Mouse (Mus musculus) layer of hippocampus, adult 2 months (tissue): ENCODE data around the gene Mthfsd. TPM values are rescaled to one million over a fixed set of nuclear protein-coding genes. Genes with fewer than 3 reads are reported as not detected.

Experiments
- DNase-seq, 2 experiments: peaks; one replicate each; pipeline ENCODE4 v3.0.0; 2022; ENCODE audit warnings: low spot score in 2 of 2
- H3K27ac ChIP-seq: fragments of 200-600 bp; 2 replicates; pipeline ENCODE4 v1.8.1; 2022
- H3K4me3 ChIP-seq: fragments of 200-600 bp; 2 replicates; pipeline ENCODE4 v1.8.1; 2022; ENCODE audit warnings: mild to moderate bottlenecking
- CTCF ChIP-seq: fragments of 200-600 bp; conservative IDR thresholded peaks from 2 replicates; pipeline ENCODE4 v1.8.1; 2022; ENCODE audit warnings: antibody characterized with exemption, mild to moderate bottlenecking, moderate library complexity
- total RNA-seq, 2 experiments: library from RNA; stranded (reverse); gene quantifications; 2 replicates each; pipeline ENCODE4 v1.2.3; 2021

Gene Mthfsd
- total RNA-seq, 2 experiments from 2014 or later: 38.8 to 46.1 TPM

DNA sequence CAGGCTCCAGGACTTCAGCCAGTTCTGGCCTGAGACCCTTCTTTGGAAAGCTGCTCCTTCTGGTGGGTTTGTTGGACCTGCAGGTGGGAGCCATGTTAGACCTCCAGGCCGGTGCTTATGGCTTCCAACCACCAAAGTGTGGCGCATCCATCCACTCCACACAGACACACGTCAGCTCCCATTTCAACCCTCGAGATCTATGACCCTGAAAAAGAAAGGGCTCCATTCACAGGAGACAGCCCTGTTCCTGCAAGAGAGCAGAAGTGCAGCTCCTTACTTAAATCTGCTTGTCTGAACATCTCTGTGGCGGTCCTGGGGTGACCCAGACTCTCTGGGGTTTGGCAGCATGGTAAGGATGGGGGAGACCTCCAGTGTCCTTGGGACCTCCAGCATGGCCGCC lies 14.7 kb downstream of the Mthfsd start:
- Histone ChIP-seq H3K4me3 (no peak overlapping the region), H3K27ac (no peak overlapping the region)
- no peak for DNase-seq
- TF ChIP-seq CTCF: no peak

DNA sequence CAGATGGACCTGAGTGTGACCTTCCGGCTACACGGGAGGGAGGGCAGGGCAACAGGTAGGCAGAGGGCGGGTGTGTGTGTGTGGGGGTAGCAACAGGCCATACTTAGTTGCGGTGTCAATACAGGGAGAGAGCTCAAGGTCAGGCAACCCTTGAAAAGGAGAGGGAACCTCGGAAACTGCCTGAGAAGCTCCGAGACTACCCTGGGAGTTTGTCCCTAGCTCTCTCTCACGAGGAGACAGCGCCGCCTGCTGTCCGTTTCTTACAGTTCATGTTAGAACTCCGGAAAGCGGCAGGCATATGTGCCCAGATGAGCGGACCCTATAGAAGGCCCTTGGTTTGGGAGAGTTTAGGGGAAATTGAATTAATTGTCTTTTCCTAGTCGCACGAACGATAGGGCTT lies 15.6 kb downstream of the Mthfsd start:
- Histone ChIP-seq H3K4me3 (no peak overlapping the region), H3K27ac (no peak overlapping the region)
- TF ChIP-seq CTCF: peak; percentile 91
- DNase-seq: peak; percentile 65 to 90

DNA sequence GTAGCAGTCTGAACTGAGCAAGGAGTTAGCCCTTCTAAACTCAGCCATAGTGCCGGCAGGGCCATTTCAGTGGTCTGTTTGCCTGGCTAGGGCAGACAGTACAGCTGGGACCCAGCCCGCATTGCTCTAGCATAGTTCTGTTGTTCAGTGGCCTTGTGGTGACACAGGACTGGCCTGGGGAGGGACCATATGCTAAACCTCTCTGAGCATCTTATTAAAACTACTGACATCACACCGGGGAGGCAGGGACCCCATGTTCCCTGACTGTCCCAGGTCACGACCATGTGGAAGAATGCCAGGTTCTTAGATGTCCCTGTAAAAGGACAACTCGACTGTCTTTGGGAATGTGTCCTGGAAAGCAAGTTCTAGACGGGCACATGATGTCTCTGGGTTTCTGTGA lies 16.1 kb downstream of the Mthfsd start:
- DNase-seq: no peak
- Histone ChIP-seq H3K27ac (no peak overlapping the region), H3K4me3 (no peak overlapping the region)
- TF ChIP-seq CTCF: no peak

DNA sequence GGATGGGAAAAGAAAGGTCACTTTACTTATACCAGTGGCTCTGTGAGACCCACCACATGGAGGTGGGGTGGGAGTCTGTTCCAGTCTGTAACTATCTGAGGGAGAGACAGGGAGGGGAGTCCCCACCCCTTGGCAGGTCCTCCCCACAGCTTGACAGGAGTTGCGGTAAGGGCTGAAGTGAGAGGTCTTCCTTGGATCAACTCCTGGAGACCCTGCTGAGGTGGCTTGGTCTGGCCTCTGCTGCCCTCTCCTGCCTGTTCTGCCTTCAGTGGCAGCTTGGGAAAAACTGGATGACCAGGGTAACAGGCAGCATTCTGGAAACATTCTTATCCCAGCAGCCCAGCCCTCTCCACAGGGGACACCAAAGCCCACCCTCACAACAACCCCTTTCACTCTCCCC lies 17.5 kb downstream of the Mthfsd start:
- DNase-seq: no peak
- no peak overlapping the region for H3K4me3 ChIP-seq
- no peak overlapping the region for H3K27ac ChIP-seq
- peak; percentile 37 for TF ChIP-seq CTCF

DNA sequence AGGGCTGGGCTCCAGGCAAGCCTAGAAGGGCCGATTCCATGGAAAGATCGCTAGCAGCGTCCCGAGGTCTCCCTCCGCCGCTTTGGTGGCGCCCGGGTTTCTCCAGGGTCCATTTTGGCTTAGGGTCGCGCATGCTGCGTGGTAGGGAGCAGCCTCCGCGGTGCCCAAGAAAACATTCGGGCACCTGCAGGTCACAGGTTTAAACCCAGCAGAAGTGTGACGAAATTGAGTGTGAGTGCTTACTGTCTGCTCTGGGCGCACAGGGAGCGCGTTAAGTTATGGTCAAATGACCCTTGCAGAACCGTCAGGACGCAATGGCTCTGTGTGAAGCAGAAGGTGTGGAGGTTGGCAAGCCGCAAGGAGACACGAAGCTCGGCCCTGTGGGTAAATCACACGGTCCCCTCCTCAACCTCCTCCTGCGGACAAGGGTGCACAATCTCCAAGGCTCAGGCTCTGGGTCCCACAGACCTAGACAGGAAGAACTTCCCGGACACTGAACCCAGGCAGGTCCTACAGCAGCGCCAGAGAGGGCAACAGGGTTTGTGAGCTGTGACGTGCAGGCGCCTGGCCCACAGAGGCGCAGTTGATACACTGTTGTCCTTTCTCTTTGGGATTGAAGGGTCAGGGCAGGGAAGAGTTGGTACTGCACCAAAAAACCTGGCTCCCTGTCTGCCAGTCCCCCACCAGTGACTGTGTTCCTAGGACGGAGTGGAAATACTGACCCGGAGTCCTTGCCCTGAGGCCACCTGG lies 18.4 kb downstream of the Mthfsd start:
- no peak for TF ChIP-seq CTCF
- no peak overlapping the region for H3K27ac ChIP-seq
- no peak overlapping the region for H3K4me3 ChIP-seq
- DNase-seq: no peak

DNA sequence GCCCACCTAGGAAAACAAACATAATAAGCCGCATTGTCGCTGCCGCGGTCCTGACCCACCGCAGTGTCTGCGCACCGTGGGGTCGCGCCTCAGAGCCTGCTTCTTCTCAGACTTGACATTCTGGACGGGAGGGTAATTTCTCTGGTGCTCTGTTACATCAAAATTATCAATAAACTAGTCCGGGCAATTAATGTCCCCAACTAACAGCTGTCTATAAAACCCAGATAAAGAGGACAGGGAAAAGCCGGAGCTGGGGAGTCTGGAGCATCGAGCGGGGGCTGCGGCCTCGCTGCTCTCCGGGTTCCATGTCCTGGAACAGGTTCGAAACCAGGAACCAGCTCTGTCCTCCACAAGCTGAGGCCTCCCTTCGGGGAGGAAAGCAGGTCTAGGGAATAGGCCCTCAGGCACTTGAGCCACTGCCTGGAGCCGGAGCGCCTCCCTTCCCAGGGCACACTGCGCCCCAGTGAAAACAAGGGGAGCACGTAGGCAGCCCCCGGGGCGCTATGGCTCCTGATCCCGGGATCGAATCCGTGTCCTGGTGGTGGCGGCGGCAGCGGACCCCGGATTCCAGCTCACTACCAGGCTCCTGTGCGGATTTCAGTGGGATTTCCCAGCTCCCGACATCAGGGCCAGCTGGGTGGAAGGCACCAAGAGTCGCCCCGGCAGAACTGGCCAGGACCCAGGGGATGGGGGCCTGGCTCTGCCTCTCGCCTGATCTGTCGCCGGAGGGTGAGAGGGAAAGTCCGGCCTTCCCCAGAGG lies 19.1 kb downstream of the Mthfsd start:
- Histone ChIP-seq H3K4me3 (no peak overlapping the region), H3K27ac (no peak overlapping the region)
- TF ChIP-seq CTCF: no peak
- no peak for DNase-seq

DNA sequence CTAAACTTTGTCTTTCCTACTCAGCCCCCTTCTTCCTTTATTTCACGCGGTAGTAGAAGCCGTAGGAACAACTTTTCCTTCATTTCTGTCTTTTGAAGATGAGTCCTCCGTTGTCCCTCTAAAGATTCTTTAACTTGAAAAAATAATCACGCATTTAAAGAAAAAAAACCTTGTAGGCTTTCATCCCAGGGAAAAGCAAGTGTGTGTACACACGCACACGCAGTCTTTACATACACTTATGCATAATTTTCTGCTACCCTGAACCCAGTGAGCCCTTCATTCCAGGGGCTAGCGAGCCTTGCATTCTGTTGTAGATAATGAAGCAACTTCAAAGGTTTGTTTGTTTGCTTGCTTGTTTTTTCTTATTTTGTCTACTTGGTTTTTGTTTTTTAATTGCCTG lies 19.9 kb downstream of the Mthfsd start:
- no peak overlapping the region for H3K27ac ChIP-seq
- no peak for DNase-seq
- TF ChIP-seq CTCF: no peak
- no peak overlapping the region for H3K4me3 ChIP-seq

DNA sequence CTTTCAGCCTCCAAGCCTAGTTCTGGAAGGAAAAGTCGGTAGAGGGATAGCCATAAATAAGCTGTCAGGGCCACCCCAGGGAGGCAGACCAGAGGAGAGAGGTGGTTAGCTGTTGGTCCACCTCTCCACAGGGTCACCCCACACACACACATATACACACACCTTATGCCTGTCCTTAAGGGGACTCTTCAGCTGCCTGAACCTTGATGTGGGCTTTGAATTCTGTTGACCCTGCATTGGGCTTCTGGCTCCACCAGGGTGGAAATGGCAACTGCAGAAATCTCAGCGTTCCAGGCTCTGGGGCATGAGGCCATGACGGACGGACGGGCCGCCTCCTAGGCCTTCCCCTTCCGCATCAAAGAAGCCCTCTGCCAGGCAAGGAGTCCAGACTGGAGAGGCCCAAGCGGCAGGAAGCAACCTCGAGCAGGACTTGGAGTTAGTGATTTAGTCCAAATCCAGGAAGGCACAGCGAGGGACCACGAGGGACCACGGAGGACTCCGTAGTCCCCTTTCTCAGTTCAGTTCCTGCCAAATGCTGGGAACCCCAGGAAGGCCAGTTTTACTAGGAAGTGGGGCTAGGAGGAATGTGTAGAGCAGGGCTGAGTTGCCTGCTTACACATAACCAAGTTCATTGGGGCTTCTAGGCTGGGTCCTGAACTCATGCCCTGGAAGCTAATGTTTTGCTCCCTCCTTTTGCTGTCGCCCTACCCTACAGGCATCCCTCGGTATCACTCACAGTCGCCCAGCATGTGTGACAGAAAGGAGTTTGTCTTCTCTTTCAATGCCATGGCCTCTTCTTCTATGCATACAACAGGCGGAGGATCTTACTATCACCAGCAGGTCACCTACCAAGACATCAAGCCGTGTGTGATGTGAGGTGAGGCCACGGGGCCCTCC lies 21.9 kb downstream of the Mthfsd start:
- Histone ChIP-seq H3K27ac (no peak overlapping the region), H3K4me3 (no peak overlapping the region)
- TF ChIP-seq CTCF: no peak
- DNase-seq: no peak

DNA sequence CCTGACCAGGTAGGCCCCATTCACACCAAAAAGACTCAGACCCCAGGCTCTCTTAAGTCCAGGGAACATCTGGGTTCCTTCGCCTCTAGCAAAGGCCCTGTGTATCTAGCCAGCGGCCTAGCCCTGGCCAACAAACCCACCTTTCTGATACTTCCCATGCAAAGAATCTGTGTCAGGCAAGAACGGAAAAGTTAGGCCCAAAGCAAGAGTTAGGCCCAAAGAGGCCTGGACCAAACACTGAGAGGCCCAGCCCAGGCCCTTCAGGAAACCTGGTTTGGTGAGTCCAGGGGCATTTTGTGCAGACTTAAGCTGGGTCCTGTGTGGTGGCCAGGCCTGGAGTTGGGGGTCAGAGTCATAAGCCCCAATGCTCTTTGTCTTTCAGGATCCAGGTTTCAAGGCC lies 22.6 kb downstream of the Mthfsd start:
- Histone ChIP-seq H3K27ac (no peak overlapping the region), H3K4me3 (no peak overlapping the region; the same call in 1 of the 2 replicates)
- DNase-seq: no peak
- no peak for TF ChIP-seq CTCF

DNA sequence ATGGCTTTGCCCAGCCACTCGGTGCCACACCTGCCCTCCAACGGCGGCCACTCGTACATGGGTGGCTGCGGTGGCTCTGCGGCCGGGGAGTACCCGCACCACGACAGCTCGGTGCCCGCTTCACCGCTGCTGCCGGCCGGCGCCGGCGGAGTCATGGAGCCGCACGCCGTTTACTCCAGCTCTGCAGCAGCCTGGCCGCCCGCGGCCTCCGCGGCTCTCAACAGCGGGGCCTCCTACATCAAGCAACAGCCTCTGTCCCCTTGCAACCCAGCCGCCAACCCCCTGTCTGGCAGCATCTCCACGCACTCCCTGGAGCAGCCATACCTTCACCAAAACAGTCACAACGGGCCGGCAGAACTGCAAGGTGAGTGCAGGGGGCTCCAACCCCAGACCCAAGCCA lies 23.2 kb downstream of the Mthfsd start:
- no peak for TF ChIP-seq CTCF
- DNase-seq: no peak
- Histone ChIP-seq H3K4me3 (peak overlapping the region; percentile 43), H3K27ac (no peak overlapping the region)

DNA sequence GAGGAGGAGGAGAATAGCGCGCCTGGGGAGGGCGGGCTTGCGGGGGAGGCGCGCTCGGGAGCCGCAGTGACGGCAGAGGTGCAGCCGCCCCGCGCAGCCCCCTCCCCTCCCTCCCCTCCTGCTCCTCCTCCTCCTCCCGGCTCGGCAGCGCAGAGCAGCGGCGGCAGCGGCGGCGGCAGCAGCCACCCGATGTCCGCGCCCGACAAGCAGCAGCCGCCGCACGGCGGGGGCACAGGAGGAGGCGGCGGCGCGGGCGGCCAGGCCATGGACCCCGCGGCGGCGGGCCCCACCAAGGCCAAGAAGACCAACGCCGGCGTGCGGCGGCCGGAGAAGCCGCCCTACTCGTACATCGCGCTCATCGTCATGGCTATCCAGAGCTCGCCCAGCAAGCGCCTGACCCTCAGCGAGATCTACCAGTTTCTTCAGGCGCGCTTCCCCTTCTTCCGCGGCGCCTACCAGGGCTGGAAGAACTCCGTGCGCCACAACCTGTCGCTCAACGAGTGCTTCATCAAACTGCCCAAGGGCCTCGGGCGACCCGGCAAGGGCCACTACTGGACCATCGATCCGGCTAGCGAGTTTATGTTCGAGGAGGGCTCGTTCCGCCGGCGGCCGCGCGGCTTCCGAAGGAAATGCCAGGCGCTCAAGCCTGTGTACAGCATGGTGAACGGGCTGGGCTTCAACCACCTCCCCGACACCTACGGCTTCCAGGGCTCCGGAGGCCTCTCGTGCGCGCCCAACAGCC lies 23.8 kb downstream of the Mthfsd start, which contains the start of gene Foxf1:
Foxf1 (plus strand) TSS at position 177 of the 742 bp plus-strand sequence.
- Histone ChIP-seq H3K4me3 (peak within 1 kb of the TSS; percentile 55), H3K27ac (peak within 1 kb of the TSS; percentile 55; the same call in 1 of the 2 replicates)
- TF ChIP-seq CTCF: no peak
- no peak for DNase-seq

DNA sequence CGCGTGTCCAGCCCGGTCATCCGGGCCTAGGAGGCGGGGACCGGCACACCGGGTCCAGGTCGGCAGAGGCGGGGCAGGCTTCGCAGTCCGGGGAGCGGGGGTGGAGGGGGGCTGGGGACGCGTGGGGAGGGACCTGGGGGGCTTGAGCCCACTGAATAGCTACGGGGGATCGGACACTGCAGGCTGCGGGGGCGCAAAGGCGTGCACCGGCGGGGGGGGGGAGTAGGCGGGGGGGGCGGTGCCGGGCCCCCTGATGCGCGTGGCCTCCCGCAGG lies 24.3 kb downstream of the Mthfsd start:
- TF ChIP-seq CTCF: no peak
- no peak overlapping the region; the same call in 1 of the 2 replicates for H3K27ac ChIP-seq
- DNase-seq: no peak
- peak overlapping the region; percentile 55 for H3K4me3 ChIP-seq
